Mouse (Mus musculus): ENCODE results near the gene Tsacc.

The Tsacc gene

DNA sequence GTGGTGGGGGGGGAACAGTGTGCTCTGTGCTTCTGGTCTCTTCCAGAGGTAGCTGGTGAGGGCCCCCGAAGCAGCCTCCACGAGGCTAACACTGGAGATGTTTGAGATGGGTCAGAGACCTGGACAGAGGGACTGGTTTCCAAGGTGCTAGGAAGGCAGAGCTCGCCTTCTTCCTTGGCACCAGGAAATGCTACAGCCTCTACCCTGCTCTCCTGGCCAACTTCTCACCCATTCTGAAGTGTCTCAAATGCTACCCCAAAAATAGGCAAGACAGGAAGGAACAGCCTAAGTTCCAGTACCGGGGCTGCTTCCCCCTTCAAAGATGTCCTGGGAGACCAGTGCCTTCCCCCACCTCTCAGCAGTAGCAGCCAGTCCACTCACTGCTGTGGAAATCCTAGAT lies 57.4 kb downstream of the Tsacc start:
- no peak for DNase-seq (ENCODE audit: low read depth, low spot score)

GRCm38 (mm10) chr3:88238866-88239391 lies 57.9 kb downstream of the Tsacc start:
- DNase-seq (ENCODE audit: low read depth, low spot score) = no peak

- peak; percentile 79 for DNase-seq (ENCODE audit: low read depth, low spot score)
These were observed 59.1 kb downstream of the Tsacc start for GRCm38 (mm10) chr3:88237556-88238194.

GRCm38 (mm10) chr3:88237161-88237555 lies 59.6 kb downstream of the Tsacc start:
- no peak for DNase-seq (ENCODE audit: low read depth, low spot score)

DNA sequence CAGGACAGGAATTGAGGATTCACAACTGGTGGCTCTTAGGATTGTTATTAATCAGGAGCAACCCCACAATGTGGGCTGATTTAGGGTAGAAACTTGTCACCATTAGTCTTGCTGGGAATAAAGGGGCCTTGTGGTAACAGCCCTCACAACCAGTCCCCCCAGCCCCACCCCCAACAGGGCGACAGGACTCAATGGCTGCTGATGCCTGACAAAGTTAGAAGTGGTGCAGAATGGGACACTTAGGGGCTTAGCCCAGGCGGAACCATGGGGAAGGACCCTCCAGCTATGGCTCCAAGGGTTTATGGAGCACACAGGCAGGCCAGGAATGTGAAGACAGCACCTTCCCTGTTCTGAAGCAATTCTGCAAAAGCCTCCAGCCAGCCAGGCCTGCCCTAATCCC lies 61.2 kb downstream of the Tsacc start:
- DNase-seq (ENCODE audit: low read depth, low spot score) = no peak

DNA sequence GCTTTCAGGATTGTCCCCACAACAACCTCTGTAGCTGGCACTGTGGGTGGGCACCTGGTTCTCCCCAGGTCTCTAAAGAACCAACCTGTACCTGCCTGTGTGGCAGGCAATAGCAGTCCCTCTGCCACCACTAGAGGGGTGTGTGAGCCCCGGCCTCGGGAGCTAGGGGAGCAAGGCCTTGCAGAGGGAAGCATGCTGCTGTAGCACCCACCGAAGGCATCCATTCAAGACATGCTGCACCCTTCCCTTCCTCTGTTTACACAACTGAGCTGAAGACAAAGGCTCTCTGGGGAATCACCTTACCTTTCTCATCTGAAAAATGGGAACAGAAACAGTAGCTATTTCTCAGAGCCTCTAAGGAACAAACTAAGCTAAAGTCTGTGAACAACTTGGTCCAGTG lies 61.6 kb downstream of the Tsacc start:
- no peak for DNase-seq (ENCODE audit: low read depth, low spot score)

GRCm38 (mm10) chr3:88234041-88234440 lies 62.8 kb downstream of the Tsacc start:
- DNase-seq (ENCODE audit: low read depth, low spot score) = peak; percentile 78

DNA sequence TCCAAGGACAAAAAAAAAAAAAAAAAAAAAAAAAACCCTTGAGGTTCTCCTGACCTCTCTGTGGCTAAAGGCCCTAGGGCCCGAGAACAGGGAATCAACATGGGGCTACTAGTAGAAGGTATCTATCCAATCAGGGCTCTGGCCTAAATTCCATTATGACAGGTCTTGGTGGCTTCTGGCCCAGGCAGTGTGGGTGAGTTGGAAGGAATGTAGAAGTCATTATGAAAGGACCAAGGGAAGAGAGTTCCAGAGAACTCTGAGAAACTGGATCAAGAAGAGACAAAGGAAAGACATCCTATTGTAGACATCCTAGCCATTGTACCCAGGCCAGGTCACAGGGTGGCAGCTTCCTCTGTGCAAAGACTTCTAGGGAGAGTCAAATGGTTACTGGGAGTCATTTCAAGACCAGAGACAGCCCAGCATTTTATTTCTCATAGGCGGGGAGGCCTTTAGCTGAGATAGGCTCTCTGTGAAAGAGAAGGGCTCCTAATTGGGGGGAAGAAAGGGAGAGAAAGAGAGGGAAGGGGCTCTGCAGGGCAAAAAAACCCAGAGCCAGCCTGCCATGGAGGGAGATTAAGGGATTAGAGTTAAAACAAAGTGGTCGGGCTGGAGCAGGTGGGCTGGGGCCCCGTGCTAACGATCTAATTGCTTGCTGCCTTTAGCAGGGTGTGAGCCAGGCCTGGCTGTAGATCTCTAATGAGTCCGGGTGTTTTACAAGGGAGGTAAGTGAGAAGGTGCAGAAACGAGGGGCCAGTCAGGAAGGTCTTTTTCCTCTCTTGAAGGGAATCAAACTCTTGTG lies 63.7 kb downstream of the Tsacc start:
- peak; percentile 73 for DNase-seq (ENCODE audit: low read depth, low spot score)

Data from 3T3-L1 (cell line).